In the genomic region with DNA sequence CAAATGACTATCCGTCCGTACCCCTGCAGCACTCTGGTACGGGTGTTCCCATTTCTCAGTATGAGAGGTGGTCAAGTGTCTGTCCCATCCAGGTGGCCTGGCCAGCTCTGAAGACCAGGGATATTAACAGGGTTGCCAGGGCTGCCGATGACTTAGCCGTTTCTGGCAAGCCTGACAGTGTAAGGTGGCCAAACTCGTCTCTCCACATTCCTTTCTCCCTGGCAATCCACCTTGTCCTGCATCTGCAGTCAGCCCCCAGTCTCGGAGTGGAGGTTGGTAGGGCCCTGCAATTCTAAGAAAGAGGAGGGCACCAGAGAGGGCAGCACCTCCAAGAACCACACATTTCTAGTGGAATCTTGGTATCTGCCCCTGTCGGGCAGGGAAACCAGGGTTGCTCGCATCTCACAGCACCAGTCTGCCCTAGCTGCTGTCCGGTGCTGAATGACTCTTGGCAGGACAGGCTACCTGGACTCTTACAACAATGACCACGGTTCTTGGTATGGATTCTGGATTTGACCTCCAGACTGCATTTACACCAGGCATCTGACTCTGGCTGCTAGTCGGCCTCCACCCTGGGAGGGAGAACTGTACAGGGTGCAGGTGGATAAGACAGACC, we compare ENCODE assay signal across 14 mouse cellular contexts.
DNase-seq lines count a peak whose midpoint lies in the region; ATAC-seq lines count a peak whose summit lies in the region.
"Had no signal": no experiment of that assay in that cellular context is flagged by ENCODE, and none has a peak within 500 bp of the region (broad histone marks: within the 10 kb centered on the region; RNA-seq: fewer than 3 reads in every experiment).

No protein-coding gene starts in this region.

- WGBS in intestine, embryonic 14.5 days = 39% methylated on average over 12 of the region's 12 CpGs
- 44% methylated on average over 12 of the region's 12 CpGs for WGBS in intestine, embryonic 15.5 days
- WGBS in forebrain, embryonic 16.5 days = 79% methylated on average over 12 of the region's 12 CpGs

- H3K27me3 ChIP-seq in intestine, embryonic 14.5 days (replicated peaks; ENCODE audit: control insufficient read depth, insufficient read depth, low read length) = no peaks in the 10 kb centered on the region
- no peaks in the 10 kb centered on the region for H3K27me3 ChIP-seq in intestine, embryonic 15.5 days (replicated peaks)
- no peaks in the 10 kb centered on the region for H3K27me3 ChIP-seq in forebrain, embryonic 16.5 days (replicated peaks; ENCODE audit: control insufficient read depth, insufficient read depth, low read length)
- H3K27me3 ChIP-seq: embryonic facial prominence, embryonic 12.5 days had no signal

- H3K36me3 ChIP-seq in intestine, embryonic 14.5 days (ENCODE audit: control insufficient read depth, insufficient read depth, low read length) = no peaks in the 10 kb centered on the region
- no peaks in the 10 kb centered on the region for H3K36me3 ChIP-seq in intestine, embryonic 15.5 days
- no peaks in the 10 kb centered on the region for H3K36me3 ChIP-seq in forebrain, embryonic 16.5 days (ENCODE audit: control insufficient read depth, insufficient read depth)
- H3K36me3 ChIP-seq: embryonic facial prominence, embryonic 12.5 days; heart, embryonic 12.5 days had no signal

- no peak for ATAC-seq in intestine, embryonic 14.5 days (replicated peaks; ENCODE audit: low FRiP score, low TSS enrichment, low read depth)
- no peak for ATAC-seq in intestine, embryonic 15.5 days
- no peak for ATAC-seq in forebrain, embryonic 16.5 days
- ATAC-seq: forebrain, postnatal 0 days had no signal

- H3K4me1 ChIP-seq in intestine, embryonic 14.5 days (replicated peaks; ENCODE audit: control insufficient read depth, insufficient read depth, low read length) = no peaks in the 10 kb centered on the region
- no peaks in the 10 kb centered on the region; the same call in 1 of the 2 replicates for H3K4me1 ChIP-seq in intestine, embryonic 15.5 days (replicated peaks)
- peaks cover 10% of the 10 kb centered on the region for H3K4me1 ChIP-seq in forebrain, embryonic 16.5 days (replicated peaks; ENCODE audit: control insufficient read depth, insufficient read depth, low read length)
- H3K4me1 ChIP-seq: embryonic facial prominence, embryonic 12.5 days; heart, embryonic 12.5 days had no signal

- no peak overlapping the region for H3K4me2 ChIP-seq in intestine, embryonic 14.5 days (ENCODE audit: low read length)
- H3K4me2 ChIP-seq in intestine, embryonic 15.5 days (replicated peaks) = no peak overlapping the region
- no peak overlapping the region for H3K4me2 ChIP-seq in forebrain, embryonic 16.5 days (ENCODE audit: low read length)
- H3K4me2 ChIP-seq: embryonic facial prominence, embryonic 12.5 days; heart, embryonic 12.5 days had no signal

- no peak overlapping the region for H3K27ac ChIP-seq in intestine, embryonic 14.5 days (ENCODE audit: low read depth)
- H3K27ac ChIP-seq in intestine, embryonic 15.5 days = no peak overlapping the region
- H3K27ac ChIP-seq in forebrain, embryonic 16.5 days (ENCODE audit: low read length) = no peak overlapping the region
- H3K27ac ChIP-seq: embryonic facial prominence, embryonic 12.5 days; liver, embryonic 14.5 days had no signal

- intact Hi-C loops in heart, postnatal 25 days (cut with DNase I) = no loop called here

- H3K9ac ChIP-seq in intestine, embryonic 14.5 days (ENCODE audit: low read length) = no peak overlapping the region
- no peak overlapping the region for H3K9ac ChIP-seq in intestine, embryonic 15.5 days
- H3K9ac ChIP-seq in forebrain, embryonic 16.5 days (replicated peaks; ENCODE audit: low read depth, low read length) = no peak overlapping the region
- H3K9ac ChIP-seq: embryonic facial prominence, embryonic 12.5 days; forebrain, postnatal 0 days; heart, embryonic 12.5 days; liver, embryonic 14.5 days had no signal

- H3K4me3 ChIP-seq in intestine, embryonic 14.5 days (ENCODE audit: low read depth, low read length) = no peak overlapping the region
- no peak overlapping the region for H3K4me3 ChIP-seq in intestine, embryonic 15.5 days (replicated peaks)
- no peak overlapping the region for H3K4me3 ChIP-seq in forebrain, embryonic 16.5 days (replicated peaks; ENCODE audit: low read length)
- H3K4me3 ChIP-seq: embryonic facial prominence, embryonic 12.5 days; heart, embryonic 12.5 days had no signal

- no peaks in the 10 kb centered on the region for H3K9me3 ChIP-seq in intestine, embryonic 14.5 days (ENCODE audit: control insufficient read depth, low read length)
- no peaks in the 10 kb centered on the region for H3K9me3 ChIP-seq in intestine, embryonic 15.5 days
- H3K9me3 ChIP-seq in forebrain, embryonic 16.5 days (ENCODE audit: control insufficient read depth, low read length) = no peaks in the 10 kb centered on the region
- H3K9me3 ChIP-seq: embryonic facial prominence, embryonic 12.5 days; heart, embryonic 12.5 days had no signal

- DNase-seq in intestine, embryonic 14.5 days (ENCODE audit: low spot score) = peak; percentile 61
- DNase-seq in fat pad, adult 2 months (ENCODE audit: extremely low read depth, low read depth, low spot score) = peak; percentile 10
- peak; percentile 56 for DNase-seq in kidney, postnatal 14 days
- DNase-seq in lung, postnatal 36 days = peak; percentile 66
- DNase-seq in layer of hippocampus, postnatal 14 days (ENCODE audit: low spot score in 2 of 2) = no peak
- no peak for DNase-seq in heart, postnatal 25 days (ENCODE audit: low spot score)
- DNase-seq: adrenal gland, adult 8-10 months; forebrain, postnatal 0 days; midbrain, embryonic 14.5 days had no signal

Comparison
In these comparisons a context has a peak if more than half of its experiments do, and no peak if none do; other contexts are left out.
1. DNase-seq: peak in intestine, embryonic 14.5 days (single experiment), fat pad, adult 2 months (single experiment), kidney, postnatal 14 days (single experiment) and lung, postnatal 36 days (single experiment); none in layer of hippocampus, postnatal 14 days (0 of 2) and heart, postnatal 25 days (single experiment).